In the genomic region with DNA sequence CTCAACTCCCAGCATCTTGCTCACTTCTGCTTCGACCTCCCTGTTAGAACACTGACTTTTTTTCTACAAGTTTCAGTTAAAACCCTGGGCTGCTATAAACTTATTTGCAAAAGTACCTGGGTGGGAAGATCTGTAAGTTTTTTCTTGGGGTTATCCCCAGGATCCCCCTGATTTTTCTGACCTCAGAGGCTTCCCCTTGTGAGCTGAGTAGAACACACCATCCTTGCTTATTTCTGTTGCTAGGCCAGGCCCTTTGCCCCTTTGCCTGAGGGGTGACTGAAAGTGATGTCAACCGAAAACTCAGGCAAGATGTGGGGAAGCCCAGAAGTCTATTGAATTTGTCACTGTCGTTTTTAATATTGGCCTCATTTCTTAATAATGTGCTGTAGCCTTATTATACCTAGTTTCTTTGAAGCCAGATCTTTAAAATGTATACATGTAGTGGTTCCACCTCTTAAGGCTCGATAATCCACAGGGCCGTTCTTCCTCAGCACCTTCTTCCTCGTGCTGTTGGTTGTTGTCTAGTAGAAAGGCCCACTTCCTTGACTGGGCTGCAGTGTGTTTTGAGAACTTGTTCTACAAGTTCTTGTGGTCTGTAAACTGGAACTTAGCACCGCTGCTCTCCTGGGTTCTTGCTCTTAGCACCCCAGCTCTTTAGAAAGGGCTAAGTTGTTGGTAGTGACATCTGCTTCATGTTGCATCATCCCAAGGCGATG, we compare ENCODE assay signal across 17 mouse cellular contexts.
DNase-seq lines count a peak whose midpoint lies in the region; ATAC-seq and TF ChIP-seq lines count a peak whose summit lies in the region.
"Had no signal": no experiment of that assay in that cellular context is flagged by ENCODE, and none has a peak within 500 bp of the region (broad histone marks: within the 10 kb centered on the region; RNA-seq: fewer than 3 reads in every experiment).

No protein-coding gene starts in this region.

- 84% methylated on average over 8 of the region's 8 CpGs for WGBS in intestine, embryonic 14.5 days
- 84% methylated on average over 8 of the region's 8 CpGs for WGBS in intestine, embryonic 15.5 days
- WGBS in bone marrow, adult 2 months = 23% methylated on average over 8 of the region's 8 CpGs
- WGBS in hindbrain, embryonic 12.5 days = 80% methylated on average over 8 of the region's 8 CpGs
- WGBS in embryonic facial prominence, embryonic 10.5 days = 82% methylated on average over 8 of the region's 8 CpGs

- TF ChIP-seq CTCF in bone marrow, adult 2 months (IDR thresholded peaks at IDR 0.05; ENCODE audit: control insufficient read depth, insufficient read depth, low read length) = no peak

- H3K9ac ChIP-seq in intestine, embryonic 14.5 days (ENCODE audit: low read length) = no peak overlapping the region
- no peak overlapping the region for H3K9ac ChIP-seq in intestine, embryonic 15.5 days
- H3K9ac ChIP-seq in hindbrain, embryonic 12.5 days = no peak overlapping the region
- H3K9ac ChIP-seq: heart, embryonic 15.5 days; hindbrain, embryonic 13.5 days; liver, embryonic 13.5 days had no signal

- H3K4me2 ChIP-seq in intestine, embryonic 14.5 days (ENCODE audit: low read length) = no peak overlapping the region
- no peak overlapping the region for H3K4me2 ChIP-seq in intestine, embryonic 15.5 days (replicated peaks)
- H3K4me2 ChIP-seq in hindbrain, embryonic 12.5 days (replicated peaks) = no peak overlapping the region
- H3K4me2 ChIP-seq: heart, embryonic 15.5 days; hindbrain, embryonic 13.5 days; liver, embryonic 13.5 days had no signal

- DNase-seq in intestine, embryonic 14.5 days (ENCODE audit: low spot score) = peak; percentile 29
- DNase-seq in A20 (ENCODE audit: low read depth, low spot score) = peak; percentile 78
- DNase-seq in embryonic facial prominence, embryonic 10.5 days (ENCODE audit: low spot score) = no peak
- DNase-seq in kidney, adult 11 months = no peak
- DNase-seq: cerebellum, postnatal 36 days; kidney, adult 2 months; kidney, postnatal 25 days; liver, embryonic 13.5 days; retina, postnatal 1 day had no signal

- H3K4me1 ChIP-seq in intestine, embryonic 14.5 days (replicated peaks; ENCODE audit: control insufficient read depth, insufficient read depth, low read length) = peaks cover 20% of the 10 kb centered on the region
- H3K4me1 ChIP-seq in intestine, embryonic 15.5 days (replicated peaks) = peaks cover 8% of the 10 kb centered on the region; the same call in 1 of the 2 replicates
- peaks cover 20% of the 10 kb centered on the region for H3K4me1 ChIP-seq in bone marrow, adult 2 months (ENCODE audit: control insufficient read depth, insufficient read depth, low read length)
- H3K4me1 ChIP-seq in hindbrain, embryonic 12.5 days = peaks cover 14% of the 10 kb centered on the region; the same call in 1 of the 2 replicates
- H3K4me1 ChIP-seq in embryonic facial prominence, embryonic 10.5 days = peaks cover 9% of the 10 kb centered on the region

- no peak overlapping the region for H3K27ac ChIP-seq in intestine, embryonic 14.5 days (ENCODE audit: low read depth)
- no peak overlapping the region for H3K27ac ChIP-seq in intestine, embryonic 15.5 days
- H3K27ac ChIP-seq in bone marrow, adult 2 months (ENCODE audit: control insufficient read depth, insufficient read depth, low read depth, low read length, poor library complexity) = peak overlapping the region; percentile 60
- no peak overlapping the region for H3K27ac ChIP-seq in hindbrain, embryonic 12.5 days
- no peak overlapping the region for H3K27ac ChIP-seq in embryonic facial prominence, embryonic 10.5 days (replicated peaks)
- H3K27ac ChIP-seq: heart, embryonic 15.5 days; hindbrain, embryonic 13.5 days; limb, embryonic 10.5 days; liver, embryonic 13.5 days had no signal

- H3K27me3 ChIP-seq in intestine, embryonic 14.5 days (replicated peaks; ENCODE audit: control insufficient read depth, insufficient read depth, low read length) = no peaks in the 10 kb centered on the region
- H3K27me3 ChIP-seq in intestine, embryonic 15.5 days (replicated peaks) = no peaks in the 10 kb centered on the region
- no peaks in the 10 kb centered on the region for H3K27me3 ChIP-seq in hindbrain, embryonic 12.5 days
- no peaks in the 10 kb centered on the region for H3K27me3 ChIP-seq in embryonic facial prominence, embryonic 10.5 days (replicated peaks; ENCODE audit: low read depth, poor library complexity, severe bottlenecking)
- H3K27me3 ChIP-seq: heart, embryonic 15.5 days; hindbrain, embryonic 13.5 days; liver, embryonic 13.5 days had no signal

- no peak overlapping the region for H3K4me3 ChIP-seq in intestine, embryonic 14.5 days (ENCODE audit: low read depth, low read length)
- H3K4me3 ChIP-seq in intestine, embryonic 15.5 days (replicated peaks) = no peak overlapping the region
- H3K4me3 ChIP-seq in bone marrow, adult 2 months (replicated peaks; ENCODE audit: control insufficient read depth, low read depth, low read length) = no peak overlapping the region
- H3K4me3 ChIP-seq in hindbrain, embryonic 12.5 days = no peak overlapping the region
- no peak overlapping the region for H3K4me3 ChIP-seq in embryonic facial prominence, embryonic 10.5 days
- H3K4me3 ChIP-seq: heart, embryonic 15.5 days; hindbrain, embryonic 13.5 days; limb, embryonic 10.5 days; liver, embryonic 13.5 days had no signal

- no peaks in the 10 kb centered on the region for H3K9me3 ChIP-seq in intestine, embryonic 14.5 days (ENCODE audit: control insufficient read depth, low read length)
- H3K9me3 ChIP-seq in intestine, embryonic 15.5 days = no peaks in the 10 kb centered on the region
- H3K9me3 ChIP-seq in hindbrain, embryonic 12.5 days (replicated peaks) = no peaks in the 10 kb centered on the region
- no peaks in the 10 kb centered on the region for H3K9me3 ChIP-seq in embryonic facial prominence, embryonic 10.5 days
- H3K9me3 ChIP-seq: heart, embryonic 15.5 days; hindbrain, embryonic 13.5 days; limb, embryonic 10.5 days; liver, embryonic 13.5 days had no signal

- TF ChIP-seq POLR2A in bone marrow, adult 2 months (IDR thresholded peaks at IDR 0.05; ENCODE audit: borderline replicate concordance, control insufficient read depth, low read depth, low read length) = no peak

- H3K36me3 ChIP-seq in intestine, embryonic 14.5 days (ENCODE audit: control insufficient read depth, insufficient read depth, low read length) = no peaks in the 10 kb centered on the region
- no peaks in the 10 kb centered on the region for H3K36me3 ChIP-seq in intestine, embryonic 15.5 days
- no peaks in the 10 kb centered on the region for H3K36me3 ChIP-seq in hindbrain, embryonic 12.5 days
- H3K36me3 ChIP-seq in embryonic facial prominence, embryonic 10.5 days (replicated peaks) = no peaks in the 10 kb centered on the region
- H3K36me3 ChIP-seq: heart, embryonic 15.5 days; hindbrain, embryonic 13.5 days; limb, embryonic 10.5 days; liver, embryonic 13.5 days had no signal

- ATAC-seq in intestine, embryonic 14.5 days (replicated peaks; ENCODE audit: low FRiP score, low TSS enrichment, low read depth) = no peak
- no peak for ATAC-seq in intestine, embryonic 15.5 days
- ATAC-seq in monocyte, adult 5-6 weeks (replicated peaks; ENCODE audit: insufficient number of reproducible peaks, low FRiP score, low TSS enrichment, poor library complexity, severe bottlenecking) = peak; percentile 67
- ATAC-seq in hindbrain, embryonic 12.5 days (ENCODE audit: low FRiP score) = no peak
- ATAC-seq: midbrain, embryonic 16.5 days had no signal

Comparison
In these comparisons a context has a peak if more than half of its experiments do, and no peak if none do; other contexts are left out.
1. DNase-seq: peak in intestine, embryonic 14.5 days (single experiment) and A20 (single experiment); none in embryonic facial prominence, embryonic 10.5 days (single experiment) and kidney, adult 11 months (single experiment).